Mouse (Mus musculus): ENCODE results near the gene Hccs. TPM values are rescaled to one million over a fixed set of nuclear protein-coding genes. Genes with fewer than 3 reads are reported as not detected.

Gene Hccs
- 10 to 100 TPM; 35.4 to 42.5 TPM for polyA plus RNA-seq (2017; shearing (Covaris generic))

DNA sequence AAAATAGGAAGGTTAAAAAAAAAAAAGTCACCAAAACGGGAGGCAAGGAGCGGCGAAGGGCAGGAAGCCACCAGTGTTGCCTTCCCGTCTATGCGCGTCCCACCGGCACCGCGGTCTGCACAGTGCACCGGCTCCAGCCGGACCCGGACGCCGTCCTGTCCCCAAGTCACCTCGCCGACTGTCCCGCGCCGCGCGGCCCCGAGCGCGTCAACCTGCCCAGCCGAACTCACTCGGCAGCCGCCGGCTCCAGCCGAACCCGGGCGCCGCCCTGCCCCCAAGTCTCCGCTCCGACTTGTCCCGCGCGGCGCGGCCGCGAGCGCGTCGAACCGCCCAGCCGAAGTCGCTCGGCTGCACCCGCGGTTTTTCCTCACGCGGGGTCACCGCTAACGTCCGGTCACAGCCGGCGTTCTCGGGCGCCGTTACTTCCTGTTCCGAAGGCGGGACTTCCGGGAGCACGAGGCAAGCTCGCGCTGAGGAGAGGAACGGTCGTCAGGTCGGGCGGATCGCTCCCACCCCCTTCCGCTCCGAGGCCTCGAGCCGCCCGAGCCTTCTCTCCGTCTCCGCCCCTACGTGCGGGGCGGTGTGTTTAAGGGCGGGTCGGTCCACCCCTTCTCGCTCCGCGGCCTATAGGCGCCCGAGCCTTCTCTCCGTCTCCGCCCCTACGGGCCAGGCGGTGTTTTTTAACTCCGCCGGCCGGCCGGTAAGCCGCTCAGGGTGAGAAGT, at the start of gene Hccs:
Gene Hccs (minus strand): TSS at position 428 of the 723 bp plus-strand sequence.

Other genes starting within 250 kb of the Hccs start
- not detected for gene Amelx, start 133.2 kb downstream of the Hccs start, polyA plus RNA-seq (2017; shearing (Covaris generic))